Mouse (Mus musculus): ENCODE data around the gene Rad51b. TPM values are rescaled to one million over a fixed set of nuclear protein-coding genes. Genes with fewer than 3 reads are reported as not detected.
A peak's percentile ranks its signal among the peaks of the same experiment; 100 is the strongest.

Gene Rad51b
- polyA plus RNA-seq, 1 experiment, result 13.8 TPM

DNA sequence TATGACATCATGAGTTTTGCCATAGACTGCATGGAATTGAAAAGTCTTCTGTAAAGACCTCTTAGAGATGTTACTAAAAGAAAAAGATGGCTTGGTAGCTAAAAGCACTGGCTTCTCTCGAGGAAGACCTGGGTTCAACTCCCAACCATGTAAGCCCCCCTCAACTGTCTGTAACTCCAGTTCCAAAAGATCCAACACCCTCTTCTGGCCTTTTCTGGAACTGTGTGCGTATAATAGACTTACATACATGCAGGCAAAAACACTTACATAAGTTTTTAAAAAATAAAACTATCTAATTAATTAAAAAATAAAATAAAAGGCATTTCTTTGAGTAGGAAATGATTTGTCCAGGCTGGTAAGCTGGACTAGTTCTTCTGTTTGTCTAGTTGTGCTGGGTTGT is 387.3 kb downstream of the Rad51b start:
- no peaks in the 10 kb centered on the region for H3K9me3 ChIP-seq (replicated peaks; ENCODE audit: control insufficient read depth, insufficient read depth, low read length, poor library complexity, severe bottlenecking)
- H3K9ac ChIP-seq (ENCODE audit: low read depth, poor library complexity, severe bottlenecking), result no peak overlapping the region
- no peak for TF ChIP-seq EP300 (IDR thresholded peaks at IDR 0.05; ENCODE audit: insufficient read depth, low read depth, low read length)
- no peak for TF ChIP-seq POLR2A (IDR thresholded peaks at IDR 0.05; ENCODE audit: insufficient read depth, low read length)
- no peak for TF ChIP-seq CTCF (IDR thresholded peaks at IDR 0.05; ENCODE audit: low read depth, low read length)
- no peak overlapping the region for H3K27ac ChIP-seq (ENCODE audit: insufficient read depth, low read length)
- H3K4me1 ChIP-seq (ENCODE audit: control insufficient read depth, insufficient read depth, low read length), result peaks cover 3% of the 10 kb centered on the region
- no peak overlapping the region for H3K4me3 ChIP-seq (ENCODE audit: low read depth, low read length)
- no peaks in the 10 kb centered on the region; the same call in 1 of the 2 replicates for H3K27me3 ChIP-seq (ENCODE audit: control insufficient read depth, insufficient read depth, low read length, poor library complexity, severe bottlenecking)
- no peaks in the 10 kb centered on the region for H3K36me3 ChIP-seq (ENCODE audit: control insufficient read depth, insufficient read depth, low read length, poor library complexity, severe bottlenecking)

DNA sequence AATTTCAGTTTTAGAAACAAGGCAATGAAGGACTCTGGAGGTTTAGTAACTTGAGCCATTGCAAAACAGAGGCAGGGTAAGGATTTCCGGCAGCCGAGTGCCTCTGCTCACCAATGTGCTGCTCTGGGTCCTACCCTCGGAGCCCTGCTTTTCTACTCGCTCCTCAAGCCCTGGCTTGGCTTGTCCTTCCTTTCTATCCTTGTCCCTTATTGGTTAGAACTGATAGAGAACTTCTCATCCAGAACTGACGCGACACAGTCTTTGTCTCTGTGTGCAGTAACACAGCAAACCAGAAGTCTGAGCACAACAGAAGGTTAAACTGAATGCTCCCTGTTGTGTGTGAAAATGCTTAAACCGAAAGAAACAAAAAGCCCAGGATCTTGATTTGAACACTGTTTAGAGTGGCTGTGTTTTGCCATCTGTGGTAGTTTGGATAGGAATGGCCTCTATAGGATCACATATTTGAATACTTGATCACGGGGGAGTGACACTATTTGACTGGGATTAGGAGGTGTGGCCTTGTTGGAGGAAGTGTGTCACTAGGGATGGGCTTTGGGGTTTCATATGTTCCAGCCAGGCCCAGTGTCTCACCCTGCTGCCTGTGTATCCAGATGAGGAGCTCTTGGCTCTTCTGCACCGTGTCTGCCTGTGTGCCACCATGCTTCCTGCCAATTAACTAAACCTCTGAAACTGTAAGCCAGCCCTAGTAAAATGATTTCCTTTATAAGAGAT is 389.7 kb downstream of the Rad51b start:
- no peak overlapping the region for H3K9ac ChIP-seq (ENCODE audit: low read depth, poor library complexity, severe bottlenecking)
- peaks cover 1% of the 10 kb centered on the region for H3K4me1 ChIP-seq (ENCODE audit: control insufficient read depth, insufficient read depth, low read length)
- peak overlapping the region; percentile 64; the same call in 1 of the 2 replicates for H3K27ac ChIP-seq (ENCODE audit: insufficient read depth, low read length)
- TF ChIP-seq POLR2A (IDR thresholded peaks at IDR 0.05; ENCODE audit: insufficient read depth, low read length) (no peak), EP300 (IDR thresholded peaks at IDR 0.05; ENCODE audit: insufficient read depth, low read depth, low read length) (no peak)
- no peaks in the 10 kb centered on the region for H3K36me3 ChIP-seq (ENCODE audit: control insufficient read depth, insufficient read depth, low read length, poor library complexity, severe bottlenecking)
- H3K27me3 ChIP-seq (ENCODE audit: control insufficient read depth, insufficient read depth, low read length, poor library complexity, severe bottlenecking), result no peaks in the 10 kb centered on the region
- H3K9me3 ChIP-seq (replicated peaks; ENCODE audit: control insufficient read depth, insufficient read depth, low read length, poor library complexity, severe bottlenecking), result no peaks in the 10 kb centered on the region
- H3K4me3 ChIP-seq (ENCODE audit: low read depth, low read length), result no peak overlapping the region

DNA sequence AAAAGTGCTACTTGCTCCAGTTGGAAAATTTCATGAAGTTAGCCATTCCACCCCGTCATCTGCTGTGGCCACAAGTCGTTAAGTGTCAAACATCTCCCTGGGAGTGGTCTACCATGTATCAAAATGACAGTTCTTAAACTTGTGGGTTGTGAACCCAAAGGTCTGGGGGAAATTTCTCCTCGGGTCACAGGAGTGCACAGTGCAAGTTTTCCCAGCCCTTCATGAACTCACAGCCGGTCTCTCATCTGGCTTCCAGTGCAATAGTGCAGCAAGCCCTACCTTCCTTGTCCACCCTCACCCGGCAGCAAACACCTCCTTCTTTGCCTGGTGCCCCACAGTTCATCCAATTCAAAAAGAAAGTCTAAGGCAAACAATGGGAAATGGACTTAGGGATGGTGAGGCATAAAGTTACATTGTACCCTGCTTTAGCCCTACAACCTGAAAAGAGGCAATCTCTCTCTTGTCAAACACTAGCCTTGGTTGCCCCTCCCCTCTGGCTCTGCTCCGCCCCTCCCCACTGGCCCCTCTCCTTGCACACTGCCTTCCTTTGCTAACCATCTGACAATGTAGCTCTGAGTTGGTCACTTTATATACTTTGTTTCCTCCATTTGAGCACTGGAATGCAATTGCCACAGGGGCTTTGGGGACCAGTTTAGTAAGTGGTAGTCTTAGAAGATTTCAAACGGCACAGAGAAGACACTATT is 390.8 kb downstream of the Rad51b start:
- TF ChIP-seq CTCF (IDR thresholded peaks at IDR 0.05; ENCODE audit: low read depth, low read length), result no peak
- TF ChIP-seq POLR2A (IDR thresholded peaks at IDR 0.05; ENCODE audit: insufficient read depth, low read length), result no peak
- TF ChIP-seq EP300 (IDR thresholded peaks at IDR 0.05; ENCODE audit: insufficient read depth, low read depth, low read length), result no peak
- Histone ChIP-seq H3K27me3 (ENCODE audit: control insufficient read depth, insufficient read depth, low read length, poor library complexity, severe bottlenecking) (no peaks in the 10 kb centered on the region), H3K9me3 (replicated peaks; ENCODE audit: control insufficient read depth, insufficient read depth, low read length, poor library complexity, severe bottlenecking) (no peaks in the 10 kb centered on the region), H3K27ac (ENCODE audit: insufficient read depth, low read length) (no peak overlapping the region), H3K4me3 (ENCODE audit: low read depth, low read length) (no peak overlapping the region), H3K4me1 (ENCODE audit: control insufficient read depth, insufficient read depth, low read length) (peaks cover 1% of the 10 kb centered on the region), H3K36me3 (ENCODE audit: control insufficient read depth, insufficient read depth, low read length, poor library complexity, severe bottlenecking) (no peaks in the 10 kb centered on the region), H3K9ac (ENCODE audit: low read depth, poor library complexity, severe bottlenecking) (no peak overlapping the region)

DNA sequence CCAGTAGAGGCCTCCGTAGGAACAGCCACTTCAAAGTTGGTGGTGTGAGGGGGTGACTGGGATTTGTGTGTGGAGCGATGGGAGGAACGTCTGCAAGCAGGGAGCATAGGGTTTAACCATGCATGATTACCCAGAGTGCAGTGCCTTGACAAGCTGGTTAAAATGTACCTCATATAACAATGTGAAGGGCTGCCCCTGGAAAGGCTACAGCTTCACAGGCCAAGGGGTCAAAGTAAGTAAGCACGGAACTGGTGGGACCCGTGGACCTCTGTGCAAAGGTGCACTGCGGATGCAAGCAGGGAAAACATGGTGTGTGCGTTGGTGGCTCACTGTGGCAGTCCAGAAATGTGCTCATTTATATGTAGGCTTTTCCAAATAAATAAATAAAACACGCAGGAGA is 392.2 kb downstream of the Rad51b start:
- peaks cover 1% of the 10 kb centered on the region for H3K4me1 ChIP-seq (ENCODE audit: control insufficient read depth, insufficient read depth, low read length)
- H3K9me3 ChIP-seq (replicated peaks; ENCODE audit: control insufficient read depth, insufficient read depth, low read length, poor library complexity, severe bottlenecking), result no peaks in the 10 kb centered on the region
- TF ChIP-seq EP300 (IDR thresholded peaks at IDR 0.05; ENCODE audit: insufficient read depth, low read depth, low read length), result no peak
- TF ChIP-seq CTCF (IDR thresholded peaks at IDR 0.05; ENCODE audit: low read depth, low read length), result no peak
- no peak for TF ChIP-seq POLR2A (IDR thresholded peaks at IDR 0.05; ENCODE audit: insufficient read depth, low read length)
- H3K36me3 ChIP-seq (ENCODE audit: control insufficient read depth, insufficient read depth, low read length, poor library complexity, severe bottlenecking), result no peaks in the 10 kb centered on the region
- no peak overlapping the region for H3K9ac ChIP-seq (ENCODE audit: low read depth, poor library complexity, severe bottlenecking)
- H3K27ac ChIP-seq (ENCODE audit: insufficient read depth, low read length), result no peak overlapping the region
- H3K4me3 ChIP-seq (ENCODE audit: low read depth, low read length), result no peak overlapping the region
- H3K27me3 ChIP-seq (ENCODE audit: control insufficient read depth, insufficient read depth, low read length, poor library complexity, severe bottlenecking), result no peaks in the 10 kb centered on the region

DNA sequence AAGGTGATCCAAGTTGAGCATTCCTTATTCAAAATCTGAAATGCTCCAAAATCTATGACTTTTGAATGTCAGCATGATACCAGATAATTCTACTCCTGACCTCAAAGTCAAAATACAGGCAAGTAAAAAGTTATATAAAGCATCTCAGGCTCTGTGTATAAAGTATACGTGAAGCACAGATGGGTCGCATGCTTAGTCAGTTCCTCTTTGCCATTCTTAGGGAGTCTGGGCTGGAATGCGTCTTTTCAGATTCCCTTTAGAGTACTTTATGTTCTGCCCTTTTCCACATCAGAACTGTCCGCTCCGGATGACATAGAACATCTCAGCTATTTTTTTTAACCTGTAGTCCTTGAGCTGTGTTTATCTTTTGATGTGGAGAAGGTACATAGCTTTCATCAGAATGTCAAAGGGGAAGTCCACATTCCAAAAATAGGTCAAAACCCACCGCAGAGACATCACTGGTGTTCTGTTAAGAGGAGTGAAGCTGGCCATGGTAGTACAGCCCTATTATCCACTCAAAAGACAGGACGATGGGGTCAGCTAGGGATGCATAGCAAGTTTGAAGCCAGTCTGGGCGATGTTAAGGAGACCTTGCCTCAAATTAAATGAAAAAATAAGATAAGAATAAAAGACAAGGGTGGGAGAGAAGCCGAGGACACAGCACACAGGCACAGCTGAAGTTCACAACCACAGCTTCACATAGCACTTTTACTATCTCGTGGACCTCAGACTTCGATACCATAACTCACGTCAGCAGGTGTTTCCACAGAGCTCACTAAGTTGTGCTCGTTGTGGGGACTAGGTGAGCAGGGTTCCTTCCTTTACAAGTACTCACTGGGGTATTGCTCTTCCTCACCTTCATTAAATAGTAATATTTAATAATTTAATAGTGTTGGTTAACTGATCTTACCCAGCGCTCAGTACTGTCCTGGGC is 395.1 kb downstream of the Rad51b start:
- H3K27me3 ChIP-seq (ENCODE audit: control insufficient read depth, insufficient read depth, low read length, poor library complexity, severe bottlenecking), result no peaks in the 10 kb centered on the region
- peaks cover 4% of the 10 kb centered on the region for H3K4me1 ChIP-seq (ENCODE audit: control insufficient read depth, insufficient read depth, low read length)
- H3K27ac ChIP-seq (ENCODE audit: insufficient read depth, low read length), result no peak overlapping the region
- no peak overlapping the region for H3K9ac ChIP-seq (ENCODE audit: low read depth, poor library complexity, severe bottlenecking)
- TF ChIP-seq CTCF (IDR thresholded peaks at IDR 0.05; ENCODE audit: low read depth, low read length) (no peak), POLR2A (IDR thresholded peaks at IDR 0.05; ENCODE audit: insufficient read depth, low read length) (no peak), EP300 (IDR thresholded peaks at IDR 0.05; ENCODE audit: insufficient read depth, low read depth, low read length) (no peak)
- H3K4me3 ChIP-seq (ENCODE audit: low read depth, low read length), result no peak overlapping the region
- H3K9me3 ChIP-seq (replicated peaks; ENCODE audit: control insufficient read depth, insufficient read depth, low read length, poor library complexity, severe bottlenecking), result no peaks in the 10 kb centered on the region
- H3K36me3 ChIP-seq (ENCODE audit: control insufficient read depth, insufficient read depth, low read length, poor library complexity, severe bottlenecking), result no peaks in the 10 kb centered on the region
